Mouse (Mus musculus): ENCODE measurements around the gene Cyp46a1. TPM values are rescaled to one million over a fixed set of nuclear protein-coding genes. Genes with fewer than 3 reads are reported as not detected.

The Cyp46a1 gene
- polyA plus RNA-seq, 1 experiment = 0.72 TPM

GRCm38 (mm10) chr12:108292957-108293356 is 41.2 kb upstream of the Cyp46a1 start:
- Histone ChIP-seq H3K27ac (ENCODE audit: control insufficient read depth, insufficient read depth, low read depth, low read length, poor library complexity) (no peak overlapping the region), H3K4me1 (ENCODE audit: control insufficient read depth, insufficient read depth, low read length) (no peaks in the 10 kb centered on the region), H3K4me3 (replicated peaks; ENCODE audit: control insufficient read depth, low read depth, low read length) (no peak overlapping the region)
- TF ChIP-seq POLR2A (IDR thresholded peaks at IDR 0.05; ENCODE audit: borderline replicate concordance, control insufficient read depth, low read depth, low read length) (no peak), CTCF (IDR thresholded peaks at IDR 0.05; ENCODE audit: control insufficient read depth, insufficient read depth, low read length) (peak; percentile 63)
- WGBS = 4% methylated on average over 8 of the region's 8 CpGs

GRCm38 (mm10) chr12:108294620-108295019 is 39.6 kb upstream of the Cyp46a1 start:
- TF ChIP-seq POLR2A (IDR thresholded peaks at IDR 0.05; ENCODE audit: borderline replicate concordance, control insufficient read depth, low read depth, low read length) (no peak), CTCF (IDR thresholded peaks at IDR 0.05; ENCODE audit: control insufficient read depth, insufficient read depth, low read length) (no peak)
- H3K4me1 ChIP-seq (ENCODE audit: control insufficient read depth, insufficient read depth, low read length) = no peaks in the 10 kb centered on the region
- WGBS = 66% methylated on average over 3 of the region's 3 CpGs
- no peak overlapping the region for H3K27ac ChIP-seq (ENCODE audit: control insufficient read depth, insufficient read depth, low read depth, low read length, poor library complexity)
- H3K4me3 ChIP-seq (replicated peaks; ENCODE audit: control insufficient read depth, low read depth, low read length) = no peak overlapping the region

GRCm38 (mm10) chr12:108297033-108297432 is 37.1 kb upstream of the Cyp46a1 start:
- 80% methylated on average over 6 of the region's 6 CpGs for WGBS
- H3K4me3 ChIP-seq (replicated peaks; ENCODE audit: control insufficient read depth, low read depth, low read length) = no peak overlapping the region
- TF ChIP-seq POLR2A (IDR thresholded peaks at IDR 0.05; ENCODE audit: borderline replicate concordance, control insufficient read depth, low read depth, low read length) (no peak), CTCF (IDR thresholded peaks at IDR 0.05; ENCODE audit: control insufficient read depth, insufficient read depth, low read length) (no peak)

GRCm38 (mm10) chr12:108301006-108301405 is 33.2 kb upstream of the Cyp46a1 start:
- WGBS = 81% methylated on average over 6 of the region's 6 CpGs
- no peak overlapping the region for H3K4me3 ChIP-seq (replicated peaks; ENCODE audit: control insufficient read depth, low read depth, low read length)
- no peak overlapping the region for H3K27ac ChIP-seq (ENCODE audit: control insufficient read depth, insufficient read depth, low read depth, low read length, poor library complexity)
- TF ChIP-seq CTCF (IDR thresholded peaks at IDR 0.05; ENCODE audit: control insufficient read depth, insufficient read depth, low read length) (no peak), POLR2A (IDR thresholded peaks at IDR 0.05; ENCODE audit: borderline replicate concordance, control insufficient read depth, low read depth, low read length) (no peak)
- no peaks in the 10 kb centered on the region for H3K4me1 ChIP-seq (ENCODE audit: control insufficient read depth, insufficient read depth, low read length)

More at GRCm38 (mm10) chr12:108297033-108297432, 37.1 kb upstream of the Cyp46a1 start:
- no peak overlapping the region for H3K27ac ChIP-seq (ENCODE audit: control insufficient read depth, insufficient read depth, low read depth, low read length, poor library complexity)
- H3K4me1 ChIP-seq (ENCODE audit: control insufficient read depth, insufficient read depth, low read length) = no peaks in the 10 kb centered on the region

GRCm38 (mm10) chr12:108303778-108304365 is 30.3 kb upstream of the Cyp46a1 start:
- H3K4me3 ChIP-seq (replicated peaks; ENCODE audit: control insufficient read depth, low read depth, low read length) = no peak overlapping the region
- no peak overlapping the region for H3K27ac ChIP-seq (ENCODE audit: control insufficient read depth, insufficient read depth, low read depth, low read length, poor library complexity)
- TF ChIP-seq CTCF (IDR thresholded peaks at IDR 0.05; ENCODE audit: control insufficient read depth, insufficient read depth, low read length) (no peak), POLR2A (IDR thresholded peaks at IDR 0.05; ENCODE audit: borderline replicate concordance, control insufficient read depth, low read depth, low read length) (no peak)
- H3K4me1 ChIP-seq (ENCODE audit: control insufficient read depth, insufficient read depth, low read length) = no peaks in the 10 kb centered on the region
- WGBS = 46% methylated on average over 6 of the region's 6 CpGs

- H3K4me3 ChIP-seq (replicated peaks; ENCODE audit: control insufficient read depth, low read depth, low read length) = no peak overlapping the region
- 66% methylated on average over 8 of the region's 8 CpGs for WGBS
- TF ChIP-seq CTCF (IDR thresholded peaks at IDR 0.05; ENCODE audit: control insufficient read depth, insufficient read depth, low read length) (no peak), POLR2A (IDR thresholded peaks at IDR 0.05; ENCODE audit: borderline replicate concordance, control insufficient read depth, low read depth, low read length) (no peak)
- H3K4me1 ChIP-seq (ENCODE audit: control insufficient read depth, insufficient read depth, low read length) = no peaks in the 10 kb centered on the region
- H3K27ac ChIP-seq (ENCODE audit: control insufficient read depth, insufficient read depth, low read depth, low read length, poor library complexity) = no peak overlapping the region
Measured at GRCm38 (mm10) chr12:108305172-108305571, 29.0 kb upstream of the Cyp46a1 start.

GRCm38 (mm10) chr12:108305812-108306794 is 28.1 kb upstream of the Cyp46a1 start, which contains the start of gene Hhipl1:
Gene Hhipl1, plus strand, starts transcription at chr12:108306270.
- Histone ChIP-seq H3K4me1 (ENCODE audit: control insufficient read depth, insufficient read depth, low read length) (no peaks in the 10 kb centered on the region), H3K27ac (ENCODE audit: control insufficient read depth, insufficient read depth, low read depth, low read length, poor library complexity) (no peak within 1 kb of the TSS), H3K4me3 (replicated peaks; ENCODE audit: control insufficient read depth, low read depth, low read length) (no peak within 1 kb of the TSS)
- no peak for TF ChIP-seq CTCF (IDR thresholded peaks at IDR 0.05; ENCODE audit: control insufficient read depth, insufficient read depth, low read length)
- TF ChIP-seq POLR2A (IDR thresholded peaks at IDR 0.05; ENCODE audit: borderline replicate concordance, control insufficient read depth, low read depth, low read length) = no peak
- 6% methylated on average over 67 of the region's 67 CpGs for WGBS

GRCm38 (mm10) chr12:108307553-108307952 is 26.6 kb upstream of the Cyp46a1 start:
- Histone ChIP-seq H3K4me1 (ENCODE audit: control insufficient read depth, insufficient read depth, low read length) (no peaks in the 10 kb centered on the region), H3K27ac (ENCODE audit: control insufficient read depth, insufficient read depth, low read depth, low read length, poor library complexity) (no peak overlapping the region), H3K4me3 (replicated peaks; ENCODE audit: control insufficient read depth, low read depth, low read length) (no peak overlapping the region)
- TF ChIP-seq POLR2A (IDR thresholded peaks at IDR 0.05; ENCODE audit: borderline replicate concordance, control insufficient read depth, low read depth, low read length) = no peak
- peak; percentile 61 for TF ChIP-seq CTCF (IDR thresholded peaks at IDR 0.05; ENCODE audit: control insufficient read depth, insufficient read depth, low read length)
- WGBS = 14% methylated on average over 14 of the region's 14 CpGs

All from bone marrow, adult 2 months (tissue).